Mouse (Mus musculus) midbrain, embryonic 12.5 days (tissue): ENCODE measurements around the gene Evpl. TPM values are rescaled to one million over a fixed set of nuclear protein-coding genes. Genes with fewer than 3 reads are reported as not detected.

Experiments
- ATAC-seq: fragments of 200-750 bp; cut with Nextera tagmentation; 2 replicates; pipeline ENCODE4 v1.8.0; 2017; ENCODE audit warnings: low read depth, moderate TSS enrichment, moderate library complexity; ENCODE audit not compliant: low FRiP score
- H3K27ac ChIP-seq: fragments of 300-500 bp; sonication (generic); replicated peaks from 2 replicates; pipeline ENCODE4 v1.5.1; 2016; ENCODE audit warnings: mild to moderate bottlenecking
- H3K27me3 ChIP-seq: fragments of 300-500 bp; sonication (generic); 2 replicates; pipeline ENCODE4 v1.6.1; 2016; ENCODE audit warnings: mild to moderate bottlenecking
- H3K36me3 ChIP-seq: fragments of 300-500 bp; sonication (generic); 2 replicates; pipeline ENCODE4 v1.6.1; 2016
- H3K4me1 ChIP-seq: fragments of 300-500 bp; sonication (generic); 2 replicates; pipeline ENCODE4 v1.6.1; 2016
- H3K4me2 ChIP-seq: fragments of 300-500 bp; sonication (generic); replicated peaks from 2 replicates; pipeline ENCODE4 v1.6.1; 2016; ENCODE audit warnings: mild to moderate bottlenecking, moderate library complexity
- H3K4me3 ChIP-seq: fragments of 300-500 bp; sonication (generic); 2 replicates; pipeline ENCODE4 v1.5.1; 2016; ENCODE audit warnings: mild to moderate bottlenecking
- H3K9ac ChIP-seq: fragments of 300-500 bp; sonication (generic); replicated peaks from 2 replicates; pipeline ENCODE4 v1.6.1; 2016; ENCODE audit warnings: mild to moderate bottlenecking, moderate library complexity
- H3K9me3 ChIP-seq: fragments of 300-500 bp; sonication (generic); 2 replicates; pipeline ENCODE4 v1.6.1; 2016; ENCODE audit warnings: mild to moderate bottlenecking
- WGBS: fragments of 180-500 bp; shearing (Covaris S2); methylation state at CpG from one replicate; pipeline ENCODE4 v1.1.7; 2016; 5-methylcytosine and 5-hydroxymethylcytosine counted together
- polyA plus RNA-seq: library from polyadenylated mRNA; unstranded; fragments of >200 nt; fragmentation: Nextera tagmentation; extraction: Ambion mirVana; gene quantifications from 2 replicates; pipeline ENCODE4 v1.2.1, GENCODE M21; 2016

The Evpl gene
- polyA plus RNA-seq, 1 experiment from 2014 or later, result 1.1 TPM

- ATAC-seq, result no peak
- H3K36me3 ChIP-seq, result peaks cover 93% of the 10 kb centered on the region
- no peaks in the 10 kb centered on the region for H3K27me3 ChIP-seq
- no peak overlapping the region for H3K4me3 ChIP-seq
- WGBS, result 82% methylated on average over 3 of the region's 3 CpGs
- H3K9me3 ChIP-seq, result no peaks in the 10 kb centered on the region
- H3K9ac ChIP-seq, result no peak overlapping the region
- H3K4me1 ChIP-seq, result no peaks in the 10 kb centered on the region
- H3K4me2 ChIP-seq, result no peak overlapping the region
- H3K27ac ChIP-seq, result no peak overlapping the region
Measured at GRCm38 (mm10) chr11:116253076-116253600, 15.3 kb upstream of the Evpl start.

DNA sequence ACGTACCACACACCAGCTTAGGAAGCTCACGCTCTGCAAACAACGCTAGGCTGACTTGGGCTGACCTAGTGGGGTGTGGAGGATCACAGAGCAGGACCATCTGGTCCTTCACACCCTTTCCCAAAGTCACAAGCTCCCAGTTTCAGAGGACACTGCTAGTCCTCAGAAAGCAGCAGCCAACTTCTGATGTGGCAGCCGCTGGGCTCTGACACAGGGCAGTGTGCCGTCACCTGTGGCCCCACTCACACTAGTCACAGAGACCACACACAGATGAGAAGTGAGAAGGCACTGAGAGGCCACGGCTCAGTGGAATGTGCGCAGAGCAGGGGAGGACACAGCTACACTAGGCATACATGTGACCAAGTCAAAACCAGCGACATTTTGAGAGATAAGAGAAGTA, 13.0 kb upstream of the Evpl start:
- H3K9me3 ChIP-seq, result no peaks in the 10 kb centered on the region
- no peak for ATAC-seq
- H3K36me3 ChIP-seq, result peaks cover 95% of the 10 kb centered on the region
- 94% methylated on average over 8 of the region's 8 CpGs for WGBS
- no peak overlapping the region for H3K27ac ChIP-seq
- H3K4me3 ChIP-seq, result no peak overlapping the region
- H3K4me2 ChIP-seq, result no peak overlapping the region
- H3K4me1 ChIP-seq, result no peaks in the 10 kb centered on the region
- H3K9ac ChIP-seq, result no peak overlapping the region
- no peaks in the 10 kb centered on the region for H3K27me3 ChIP-seq

GRCm38 (mm10) chr11:116247502-116248222, 9.8 kb upstream of the Evpl start:
- Histone ChIP-seq H3K36me3 (peaks cover 94% of the 10 kb centered on the region), H3K27me3 (no peaks in the 10 kb centered on the region), H3K9ac (no peak overlapping the region), H3K27ac (no peak overlapping the region), H3K9me3 (no peaks in the 10 kb centered on the region), H3K4me2 (no peak overlapping the region), H3K4me1 (no peaks in the 10 kb centered on the region), H3K4me3 (no peak overlapping the region)
- ATAC-seq, result no peak
- WGBS, result 88% methylated on average over 14 of the region's 14 CpGs

- H3K4me2 ChIP-seq, result no peak overlapping the region
- H3K36me3 ChIP-seq, result peaks cover 74% of the 10 kb centered on the region
- ATAC-seq, result no peak
- H3K27me3 ChIP-seq, result no peaks in the 10 kb centered on the region
- 77% methylated on average over 6 of the region's 6 CpGs for WGBS
- no peak overlapping the region for H3K4me3 ChIP-seq
- no peaks in the 10 kb centered on the region for H3K9me3 ChIP-seq
- H3K4me1 ChIP-seq, result peaks cover 6% of the 10 kb centered on the region; the same call in 1 of the 2 replicates
- no peak overlapping the region for H3K9ac ChIP-seq
- H3K27ac ChIP-seq, result no peak overlapping the region
Measured at GRCm38 (mm10) chr11:116245616-116246015, 7.7 kb upstream of the Evpl start.

DNA sequence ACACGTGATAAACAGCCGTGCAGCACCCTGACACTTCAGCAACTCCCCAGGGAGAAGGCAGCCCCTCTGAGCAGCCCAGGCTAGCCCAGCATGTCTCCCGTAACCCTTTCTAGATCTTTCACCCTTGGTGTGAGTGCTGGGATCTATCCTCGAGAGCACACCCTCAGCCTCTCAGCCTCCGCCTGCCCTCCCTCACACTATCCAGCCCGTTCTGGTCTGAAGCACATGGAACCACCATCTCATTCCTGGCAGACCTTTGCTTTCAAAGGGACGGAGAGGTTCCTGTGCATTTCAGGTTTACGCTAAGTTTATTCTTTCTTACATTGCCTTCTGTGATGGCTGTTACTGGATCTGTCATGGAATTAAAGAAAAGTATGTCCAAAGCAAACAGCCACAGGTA, 6.7 kb upstream of the Evpl start:
- H3K9me3 ChIP-seq, result no peaks in the 10 kb centered on the region
- no peak overlapping the region for H3K4me2 ChIP-seq
- 93% methylated on average over 8 of the region's 8 CpGs for WGBS
- peaks cover 10% of the 10 kb centered on the region; the same call in 1 of the 2 replicates for H3K4me1 ChIP-seq
- H3K36me3 ChIP-seq, result peaks cover 64% of the 10 kb centered on the region
- no peak for ATAC-seq
- H3K27me3 ChIP-seq, result no peaks in the 10 kb centered on the region
- no peak overlapping the region for H3K9ac ChIP-seq
- H3K27ac ChIP-seq, result no peak overlapping the region
- no peak overlapping the region for H3K4me3 ChIP-seq

- Histone ChIP-seq H3K9ac (no peak overlapping the region), H3K27me3 (peaks cover 21% of the 10 kb centered on the region), H3K9me3 (no peaks in the 10 kb centered on the region), H3K4me3 (no peak overlapping the region), H3K36me3 (peaks cover 36% of the 10 kb centered on the region), H3K4me2 (no peak overlapping the region), H3K4me1 (peaks cover 18% of the 10 kb centered on the region; the same call in 1 of the 2 replicates), H3K27ac (no peak overlapping the region)
- WGBS, result 51% methylated on average over 12 of the region's 12 CpGs
- ATAC-seq, result no peak
Measured at GRCm38 (mm10) chr11:116241744-116242235, 3.9 kb upstream of the Evpl start.

DNA sequence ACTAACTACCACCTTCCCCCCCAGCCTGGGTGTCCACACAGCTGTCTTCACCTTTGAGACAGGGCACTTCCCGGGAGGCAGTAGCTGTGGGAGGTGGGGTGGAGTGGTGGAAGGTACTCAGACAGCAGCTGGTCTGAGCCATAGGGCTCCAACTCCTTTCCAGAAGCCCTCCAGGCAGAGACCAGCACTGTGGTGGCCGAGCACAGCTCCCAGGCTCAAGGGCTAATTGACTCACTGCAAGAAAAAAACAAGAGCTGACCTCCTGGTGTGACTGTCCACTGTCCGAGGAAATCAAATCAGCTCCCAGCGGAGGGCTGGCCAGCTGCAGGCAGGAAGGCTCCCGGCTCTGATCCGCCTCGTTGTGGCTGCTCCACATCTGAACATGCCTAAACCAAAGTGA, 1.9 kb upstream of the Evpl start:
- Histone ChIP-seq H3K4me2 (no peak overlapping the region), H3K4me1 (peaks cover 18% of the 10 kb centered on the region; the same call in 1 of the 2 replicates), H3K4me3 (no peak overlapping the region), H3K9me3 (no peaks in the 10 kb centered on the region), H3K27ac (no peak overlapping the region; the same call in 1 of the 2 replicates), H3K36me3 (peaks cover 16% of the 10 kb centered on the region), H3K9ac (no peak overlapping the region), H3K27me3 (peaks cover 30% of the 10 kb centered on the region)
- WGBS, result 12% methylated on average over 7 of the region's 7 CpGs
- no peak for ATAC-seq

DNA sequence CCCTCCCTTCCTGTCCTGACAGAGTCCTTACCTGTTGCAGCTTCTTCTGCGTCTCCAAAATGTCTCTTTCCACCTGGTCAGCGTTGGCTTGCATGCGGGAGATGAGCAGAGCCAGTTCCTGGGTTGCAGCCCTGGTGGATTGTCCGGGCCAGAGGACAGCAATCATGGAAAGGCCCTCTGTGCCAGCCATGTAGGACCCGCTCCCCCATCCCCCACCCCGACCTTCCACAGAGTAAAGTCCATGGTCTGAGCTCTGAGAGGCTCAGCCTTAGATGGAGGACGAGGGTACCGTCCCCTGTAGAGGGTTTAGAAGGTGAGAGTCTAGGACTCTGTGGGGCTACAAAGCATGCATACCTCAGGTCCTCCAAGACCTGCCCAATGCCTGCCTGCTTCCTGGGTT, 3.0 kb downstream of the Evpl start:
- peaks cover 59% of the 10 kb centered on the region for H3K27me3 ChIP-seq
- no peak overlapping the region for H3K27ac ChIP-seq
- no peak for ATAC-seq
- no peak overlapping the region for H3K4me3 ChIP-seq
- no peaks in the 10 kb centered on the region for H3K9me3 ChIP-seq
- H3K9ac ChIP-seq, result no peak overlapping the region
- 91% methylated on average over 8 of the region's 8 CpGs for WGBS
- peaks cover 16% of the 10 kb centered on the region; the same call in 1 of the 2 replicates for H3K4me1 ChIP-seq
- H3K36me3 ChIP-seq, result no peaks in the 10 kb centered on the region
- no peak overlapping the region for H3K4me2 ChIP-seq

DNA sequence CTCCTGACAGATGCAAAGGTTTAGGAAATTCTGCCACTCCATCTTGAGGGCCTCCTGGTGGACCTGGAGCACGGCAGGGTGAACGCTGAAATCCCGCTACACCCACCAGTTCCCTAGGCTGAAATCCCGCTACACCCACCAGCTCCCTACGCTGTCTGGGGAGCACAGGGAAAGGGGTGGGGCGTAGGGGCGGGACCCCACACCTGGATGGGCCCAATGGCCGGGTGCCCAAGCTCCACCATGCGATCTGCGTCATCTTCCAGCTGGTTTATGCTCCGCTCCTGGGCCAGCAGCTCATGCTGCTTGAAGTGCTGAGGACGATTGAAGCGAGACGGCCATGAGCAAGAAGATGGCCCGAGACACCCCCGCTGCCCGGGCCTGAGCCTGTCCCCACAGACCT, 5.5 kb downstream of the Evpl start:
- Histone ChIP-seq H3K36me3 (no peaks in the 10 kb centered on the region), H3K4me1 (0 out of 2 replicates have a peak, but pooled peaks cover 5% of the 10 kb centered on the region), H3K27ac (no peak overlapping the region), H3K27me3 (peaks cover 49% of the 10 kb centered on the region), H3K4me2 (peak overlapping the region; percentile 25; the same call in 1 of the 2 replicates), H3K9ac (0 out of 2 replicates have a peak overlapping the region, but pooled peaks have one; percentile 11), H3K9me3 (no peaks in the 10 kb centered on the region), H3K4me3 (no peak overlapping the region)
- no peak for ATAC-seq
- 28% methylated on average over 17 of the region's 17 CpGs for WGBS

DNA sequence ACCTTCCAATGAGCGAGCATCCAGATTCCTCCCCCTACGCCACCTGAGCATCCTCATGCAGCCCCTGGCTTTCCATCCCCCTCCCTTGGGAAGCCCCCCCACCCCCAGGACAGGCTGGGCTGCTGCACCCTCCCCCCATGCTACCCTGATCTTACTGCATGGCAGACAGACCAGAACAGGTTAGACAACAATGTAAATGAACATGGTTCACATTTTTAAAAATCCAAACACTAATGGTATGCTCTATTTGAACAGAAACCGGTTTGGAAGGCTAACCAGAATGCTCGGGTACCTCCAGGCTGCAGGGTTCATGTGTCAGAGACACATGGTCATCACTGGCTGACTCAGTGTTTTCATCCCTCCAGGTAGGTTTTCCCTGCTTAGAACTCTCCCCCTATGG, 9.2 kb downstream of the Evpl start:
- Histone ChIP-seq H3K9me3 (no peaks in the 10 kb centered on the region), H3K9ac (0 out of 2 replicates have a peak overlapping the region, but pooled peaks have one; percentile 31), H3K27me3 (peaks cover 42% of the 10 kb centered on the region), H3K4me1 (0 out of 2 replicates have a peak, but pooled peaks cover 5% of the 10 kb centered on the region), H3K4me2 (no peak overlapping the region), H3K4me3 (no peak overlapping the region), H3K36me3 (no peaks in the 10 kb centered on the region), H3K27ac (no peak overlapping the region)
- whole genome bisulfite sequencing, result 85% methylated on average over 4 of the region's 4 CpGs
- ATAC-seq, result no peak

- no peak overlapping the region for H3K27ac ChIP-seq
- no peak overlapping the region for H3K4me3 ChIP-seq
- H3K4me2 ChIP-seq, result no peak overlapping the region
- WGBS, result 8% methylated on average over 2 of the region's 2 CpGs
- no peaks in the 10 kb centered on the region for H3K36me3 ChIP-seq
- ATAC-seq, result no peak
- H3K9ac ChIP-seq, result no peak overlapping the region
- peaks cover 11% of the 10 kb centered on the region; the same call in 1 of the 2 replicates for H3K4me1 ChIP-seq
- peaks cover 48% of the 10 kb centered on the region for H3K27me3 ChIP-seq
- H3K9me3 ChIP-seq, result peaks cover 5% of the 10 kb centered on the region; the same call in 1 of the 2 replicates
Measured at GRCm38 (mm10) chr11:116226414-116226813, 11.5 kb downstream of the Evpl start.

- Histone ChIP-seq H3K27me3 (peaks cover 54% of the 10 kb centered on the region), H3K36me3 (no peaks in the 10 kb centered on the region), H3K9me3 (peaks cover 6% of the 10 kb centered on the region; the same call in 1 of the 2 replicates), H3K4me3 (peak overlapping the region; percentile 32), H3K4me1 (peaks cover 27% of the 10 kb centered on the region), H3K4me2 (peak overlapping the region; percentile 52), H3K27ac (no peak overlapping the region), H3K9ac (peak overlapping the region; percentile 31; the same call in 1 of the 2 replicates)
- no peak for ATAC-seq
- WGBS, result 19% methylated on average over 23 of the region's 23 CpGs
Measured at GRCm38 (mm10) chr11:116222740-116223059, 15.2 kb downstream of the Evpl start.
